Mouse (Mus musculus): ENCODE measurements at regions not wholly inside any gene's neighbourhood (a gene's known extent, or its start where the extent isn't known, plus 50 kb on each side); places are given as distances from the start of the nearest gene placed in this dataset.

DNA sequence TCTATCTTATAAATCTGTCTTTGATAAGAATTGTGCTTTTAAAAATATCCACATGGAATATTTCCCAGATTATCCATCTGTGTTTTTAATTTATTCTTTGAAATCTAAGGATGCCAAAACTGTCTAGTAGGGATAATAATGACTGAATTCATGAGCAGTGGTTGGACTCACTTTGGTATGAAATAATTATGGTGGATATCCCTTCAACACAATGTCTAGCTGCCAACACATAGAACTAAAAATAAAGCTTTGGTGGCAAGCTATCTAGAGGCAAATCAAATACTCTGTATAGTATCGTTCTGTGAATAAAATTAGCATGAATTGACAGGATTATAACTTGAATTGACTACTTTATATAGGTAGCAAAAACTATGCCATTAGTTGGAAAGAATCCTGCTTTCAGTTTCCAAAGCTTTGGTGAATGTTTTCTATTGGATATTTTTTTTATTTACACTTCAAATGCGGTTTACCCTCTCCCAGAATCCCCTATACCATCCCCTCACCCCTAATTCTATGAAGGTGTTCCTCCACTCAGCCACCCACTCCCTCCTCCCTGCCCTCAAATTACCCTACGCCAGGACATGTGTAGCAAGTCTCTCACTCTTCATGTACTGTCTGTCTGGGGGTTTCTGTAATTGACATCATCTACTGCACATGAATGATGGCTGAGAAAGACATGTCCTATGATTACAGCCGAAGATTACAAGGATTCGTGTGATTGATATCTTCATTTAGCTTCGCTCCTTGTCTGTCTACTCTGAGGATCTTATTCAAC, 463.6 kb upstream of the Cadm2 start:
- peaks cover 3% of the 10 kb centered on the region; the same call in 1 of the 2 replicates for H3K4me1 ChIP-seq (replicated peaks; ENCODE audit: control insufficient read depth, insufficient read depth, low read length)
- no peaks in the 10 kb centered on the region for H3K9me3 ChIP-seq (ENCODE audit: control insufficient read depth, low read length)
- WGBS, result 64% methylated on average over 6 of the region's 6 CpGs
- 0 out of 2 replicates have a peak overlapping the region, but pooled peaks have one; percentile 33 for H3K27ac ChIP-seq (ENCODE audit: low read length)
- peak; percentile 94 for ATAC-seq
- no peaks in the 10 kb centered on the region for H3K36me3 ChIP-seq (ENCODE audit: control insufficient read depth, insufficient read depth)
- H3K9ac ChIP-seq (replicated peaks; ENCODE audit: low read depth, low read length), result no peak overlapping the region
- H3K4me3 ChIP-seq (replicated peaks; ENCODE audit: low read length), result no peak overlapping the region
- H3K4me2 ChIP-seq (ENCODE audit: low read length), result no peak overlapping the region
- no peaks in the 10 kb centered on the region for H3K27me3 ChIP-seq (replicated peaks; ENCODE audit: control insufficient read depth, insufficient read depth, low read length)

DNA sequence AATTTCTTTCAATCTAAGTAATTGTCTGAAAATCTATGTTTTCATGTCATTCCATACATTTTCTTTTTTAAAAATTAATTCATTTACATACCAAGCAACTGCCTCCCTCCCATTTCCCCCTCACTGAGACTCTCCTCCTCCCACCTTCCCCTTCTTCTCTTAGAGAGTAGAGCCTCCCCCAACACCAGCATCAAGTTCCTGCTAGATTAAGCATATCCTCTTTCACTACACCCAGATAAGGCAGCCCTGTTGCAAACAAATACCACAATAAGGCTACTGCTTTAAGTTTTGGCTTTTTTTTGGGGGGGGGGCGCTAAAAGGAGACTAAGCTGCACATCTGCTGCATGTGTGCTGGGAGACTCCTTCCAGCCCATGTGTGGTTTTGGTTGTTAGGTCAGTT, 458.3 kb upstream of the Cadm2 start:
- Histone ChIP-seq H3K9me3 (ENCODE audit: control insufficient read depth, low read length) (no peaks in the 10 kb centered on the region), H3K4me1 (replicated peaks; ENCODE audit: control insufficient read depth, insufficient read depth, low read length) (no peaks in the 10 kb centered on the region), H3K27me3 (replicated peaks; ENCODE audit: control insufficient read depth, insufficient read depth, low read length) (no peaks in the 10 kb centered on the region), H3K36me3 (ENCODE audit: control insufficient read depth, insufficient read depth) (no peaks in the 10 kb centered on the region), H3K4me2 (ENCODE audit: low read length) (no peak overlapping the region), H3K9ac (replicated peaks; ENCODE audit: low read depth, low read length) (no peak overlapping the region), H3K27ac (ENCODE audit: low read length) (no peak overlapping the region), H3K4me3 (replicated peaks; ENCODE audit: low read length) (no peak overlapping the region)
- ATAC-seq, result no peak
- WGBS, result 68% methylated on average over 1 of the region's 1 CpGs

Measured in forebrain, embryonic 16.5 days (tissue).